Mouse (Mus musculus): ENCODE measurements around the gene 4930544G11Rik. TPM values are rescaled to one million over a fixed set of nuclear protein-coding genes. Genes with fewer than 3 reads are reported as not detected.

4930544G11Rik gene
- total RNA-seq (2023; ENCODE audit: inconsistent age): not detected in 4 replicates

GRCm38 (mm10) chr6:65952309-65952708 lies at the start of gene 4930544G11Rik:
Gene 4930544G11Rik (plus strand): TSS chr6:65952609.

Other genes starting within 250 kb of the 4930544G11Rik start
- not detected in 4 replicates for gene Prdm5, start 173.6 kb upstream of the 4930544G11Rik start, total RNA-seq (2023; ENCODE audit: inconsistent age)

Data from B cell, adult (primary cell).